Mouse (Mus musculus) cerebellum, adult 9-11 months (tissue): ENCODE results near the gene Ccdc22.

Source experiments
- DNase-seq: peaks from one replicate; pipeline ENCODE4 v3.0.0; 2022

Gene Ccdc22

GRCm38 (mm10) chrX:7573176-7574086 is 31.9 kb downstream of the Ccdc22 start, which contains the start of gene Foxp3:
Foxp3 (plus strand) TSS chrX:7573644.
- peak; percentile 70 for DNase-seq

GRCm38 (mm10) chrX:7572466-7572865 is 32.9 kb downstream of the Ccdc22 start:
- no peak for DNase-seq

- DNase-seq = no peak
Measured at GRCm38 (mm10) chrX:7571565-7572136, 33.7 kb downstream of the Ccdc22 start.

DNA sequence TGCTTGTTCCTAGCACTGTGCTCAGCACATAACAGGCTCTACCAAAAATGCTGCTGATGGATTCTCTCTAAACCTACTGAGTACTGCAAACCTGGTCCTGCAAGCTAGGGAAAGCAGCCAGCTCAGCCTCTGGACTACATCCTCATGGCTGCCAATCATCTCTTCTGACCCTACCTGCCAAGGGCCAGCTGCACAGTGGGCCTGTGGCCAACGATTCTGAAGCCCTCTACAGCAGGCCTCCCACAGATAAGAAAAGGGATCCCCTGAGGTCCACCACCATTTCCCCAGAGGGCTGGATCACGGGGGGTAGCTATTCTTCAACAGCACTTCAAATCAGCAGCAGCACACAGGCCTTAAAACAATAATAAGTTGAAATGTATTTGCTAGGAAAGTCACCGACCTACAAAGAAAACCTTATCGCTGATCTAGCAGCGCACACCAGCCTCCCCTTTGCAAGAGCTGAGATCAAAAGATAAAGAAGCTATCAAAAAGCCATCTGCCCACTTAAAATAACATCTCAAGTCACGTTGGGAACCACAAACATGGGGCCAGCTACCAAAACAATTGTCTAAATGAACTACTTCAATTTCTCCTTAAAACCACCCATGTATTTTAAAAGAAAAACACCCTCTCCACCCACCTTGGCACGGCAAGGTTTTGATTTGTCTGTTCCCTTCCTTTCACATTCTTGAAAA is 34.7 kb downstream of the Ccdc22 start:
- DNase-seq = peak; percentile 21

DNA sequence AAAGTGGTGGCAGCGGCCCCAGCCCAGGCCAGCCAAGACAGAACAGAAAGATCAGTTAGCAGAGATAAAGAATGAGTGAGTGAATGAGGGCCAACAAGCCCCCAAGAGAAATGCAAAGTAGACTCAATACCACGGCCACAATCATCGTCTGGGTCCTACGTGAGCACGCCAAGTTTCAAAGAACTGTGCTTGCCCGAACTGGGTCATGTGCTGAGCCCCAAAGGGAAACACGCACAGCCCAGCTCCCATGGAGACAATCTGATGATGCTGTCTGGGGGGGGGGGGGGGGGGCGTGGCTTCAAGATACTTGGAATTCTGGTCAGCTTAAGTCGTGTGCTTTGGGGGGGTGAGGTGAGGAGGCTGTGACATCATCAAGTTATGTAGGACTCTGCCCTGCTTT is 37.8 kb downstream of the Ccdc22 start:
- DNase-seq = no peak

DNA sequence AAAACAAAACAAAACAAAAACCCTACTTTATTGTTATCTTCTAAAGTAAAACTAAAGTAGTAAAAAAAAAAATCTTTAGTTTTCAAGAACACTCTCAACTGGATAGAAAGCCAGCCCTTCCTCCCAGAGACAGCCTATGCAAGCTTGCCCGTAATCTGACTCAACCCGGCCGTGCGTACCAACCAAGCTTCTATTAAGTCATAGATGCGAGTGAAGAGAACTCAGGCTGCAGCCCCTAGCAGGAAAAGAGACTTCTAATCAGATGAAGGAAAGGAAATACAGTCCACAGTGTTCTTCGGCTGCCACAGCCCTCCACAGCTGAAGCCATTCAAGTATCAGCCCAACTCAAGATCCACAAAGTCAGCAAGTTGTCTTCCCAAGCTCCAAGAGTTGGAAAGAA is 39.0 kb downstream of the Ccdc22 start:
- DNase-seq = no peak

- no peak for DNase-seq
Measured at GRCm38 (mm10) chrX:7563076-7563475, 42.2 kb downstream of the Ccdc22 start.

DNA sequence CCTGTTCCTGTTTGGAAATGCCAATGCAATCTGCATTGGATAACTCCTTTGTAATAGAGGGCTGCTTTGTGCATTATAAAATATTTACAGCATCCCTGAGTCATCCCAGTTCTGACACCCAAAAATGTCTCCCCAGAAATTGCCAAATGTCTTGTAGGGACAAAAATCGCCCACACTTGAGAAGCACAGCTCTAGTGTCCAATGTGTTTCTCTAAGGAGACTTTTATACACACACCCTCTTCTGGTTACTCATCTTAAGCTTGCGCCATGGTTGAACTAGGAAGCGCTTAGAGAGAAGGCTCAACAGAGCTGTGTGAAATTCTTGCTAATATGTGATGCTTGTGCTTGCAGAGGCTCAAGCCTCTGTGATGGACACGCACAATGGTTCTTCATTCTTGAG is 51.8 kb downstream of the Ccdc22 start:
- no peak for DNase-seq
